Mouse (Mus musculus): Measurements from ENCODE around the gene Ces1d.
"Not testable (repeated sequence)": the region's sequence is repeated elsewhere in the genome, so short reads cannot be mapped to it uniquely, and the experiment has no call there.

Ces1d gene

GRCm38 (mm10) chr8:93197685-93198525, at the start of gene Ces1d:
Gene Ces1d (minus strand): TSS chr8:93197838.
- DNase-seq, result no peak

GRCm38 (mm10) chr8:93246057-93246456, 48.4 kb upstream of the Ces1d start:
- DNase-seq, result no peak

DNA sequence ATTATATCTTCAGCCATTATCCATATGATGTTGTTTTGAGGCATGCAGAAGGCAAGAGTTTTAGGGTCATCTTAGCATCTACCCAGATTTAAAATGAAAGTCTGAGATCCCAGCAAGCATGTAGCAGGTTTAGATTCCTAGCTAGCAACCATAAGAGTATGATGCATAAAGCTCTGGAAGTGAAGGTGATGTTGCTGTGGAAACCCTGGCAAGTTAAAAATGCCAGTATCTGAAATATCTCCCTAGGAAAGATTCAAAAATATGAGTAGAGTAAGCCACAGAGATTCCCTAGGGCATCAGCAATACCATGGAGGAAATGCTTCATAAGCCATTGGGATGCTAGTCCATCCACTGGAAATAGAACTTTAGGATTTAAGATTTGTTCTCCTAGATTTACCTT, 42.2 kb upstream of the Ces1d start:
- no peak for DNase-seq

- no peak for DNase-seq
Measured at GRCm38 (mm10) chr8:93235681-93236080, 38.0 kb upstream of the Ces1d start.

- no peak for DNase-seq
Measured at GRCm38 (mm10) chr8:93234706-93235105, 37.1 kb upstream of the Ces1d start.

DNA sequence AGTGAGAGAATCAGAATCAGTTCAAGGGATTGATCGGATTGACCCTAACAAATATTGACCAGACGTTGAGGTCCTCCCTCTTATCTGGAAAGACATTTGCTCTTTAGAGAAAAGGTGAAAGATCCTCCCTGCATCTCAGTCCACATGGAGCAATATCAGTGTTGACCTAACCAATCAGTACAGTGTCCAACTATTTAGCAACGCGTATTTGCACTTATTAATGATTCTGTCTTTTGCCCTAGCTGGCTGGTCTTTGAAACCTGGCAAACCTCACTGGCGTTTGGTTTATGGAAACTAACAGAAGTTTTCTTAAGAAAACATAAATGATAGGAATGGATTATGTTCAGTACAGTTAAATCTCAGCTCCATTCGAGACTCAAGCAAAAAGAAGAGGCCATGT, 36.4 kb upstream of the Ces1d start:
- DNase-seq, result no peak

GRCm38 (mm10) chr8:93229446-93229845, 31.8 kb upstream of the Ces1d start, which contains the start of gene Ces1e:
Gene Ces1e (minus strand): TSS chr8:93229619.
- no peak for DNase-seq

DNA sequence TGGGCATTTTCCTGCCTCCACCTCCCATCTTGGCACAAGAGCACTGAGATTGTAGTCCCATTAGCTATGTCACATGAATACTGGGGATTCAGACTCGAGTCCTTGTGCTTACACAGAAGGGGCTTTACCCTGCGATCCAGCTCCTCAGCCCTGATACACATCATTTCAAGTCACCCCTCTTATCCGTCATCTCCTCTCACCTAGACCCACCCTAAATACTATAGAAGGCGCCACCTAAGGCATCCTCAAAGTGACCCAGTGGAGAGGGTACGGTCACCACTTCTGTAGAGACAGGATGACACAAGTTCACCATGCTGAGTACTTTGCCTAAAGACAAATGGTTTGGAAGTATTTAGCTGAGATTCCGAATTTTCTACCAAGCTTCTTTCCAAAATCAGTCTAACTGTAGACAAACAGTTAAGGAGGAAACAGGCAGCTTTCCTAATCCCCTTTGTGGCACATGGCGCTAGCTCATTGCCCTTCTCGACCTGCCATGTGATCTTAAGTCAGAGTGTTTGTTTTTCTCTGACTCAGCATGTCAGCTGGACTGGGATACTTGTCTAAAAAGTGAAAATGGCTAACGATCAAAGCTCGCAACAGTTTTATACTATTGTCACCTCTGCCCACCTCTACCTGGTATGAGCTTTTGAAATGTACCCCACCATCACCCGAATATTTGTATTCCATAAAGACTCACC, 31.2 kb upstream of the Ces1d start:
- no peak for DNase-seq

GRCm38 (mm10) chr8:93226471-93226870, 28.8 kb upstream of the Ces1d start:
- DNase-seq, result not testable (repeated sequence)

DNA sequence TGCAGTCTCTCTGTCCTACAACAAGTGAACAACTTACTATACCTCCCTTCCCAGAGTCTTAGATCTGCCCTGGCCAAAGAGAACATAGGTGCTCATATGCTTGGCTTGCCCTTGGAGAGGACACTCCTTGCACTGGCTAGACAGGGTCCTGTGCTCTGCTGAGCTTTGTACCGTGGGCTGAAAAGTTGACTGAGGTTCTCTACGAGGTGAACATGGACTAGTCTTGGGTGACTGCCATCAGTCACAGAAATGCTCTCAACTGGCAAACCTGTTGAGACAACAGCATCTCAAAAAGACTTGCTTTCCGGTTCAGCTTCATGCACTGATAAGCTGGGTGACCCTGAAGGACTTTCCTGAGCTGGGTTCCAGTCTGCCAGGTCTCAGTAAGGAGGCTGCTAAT, 24.3 kb upstream of the Ces1d start:
- DNase-seq, result no peak

- no peak for DNase-seq
Measured at GRCm38 (mm10) chr8:93217867-93218266, 20.2 kb upstream of the Ces1d start.

GRCm38 (mm10) chr8:93217375-93217774, 19.7 kb upstream of the Ces1d start:
- DNase-seq, result no peak

- DNase-seq, result no peak
Measured at GRCm38 (mm10) chr8:93211091-93211490, 13.5 kb upstream of the Ces1d start.

- DNase-seq, result not testable (repeated sequence)
Measured at GRCm38 (mm10) chr8:93199146-93199545, 1.5 kb upstream of the Ces1d start.

DNA sequence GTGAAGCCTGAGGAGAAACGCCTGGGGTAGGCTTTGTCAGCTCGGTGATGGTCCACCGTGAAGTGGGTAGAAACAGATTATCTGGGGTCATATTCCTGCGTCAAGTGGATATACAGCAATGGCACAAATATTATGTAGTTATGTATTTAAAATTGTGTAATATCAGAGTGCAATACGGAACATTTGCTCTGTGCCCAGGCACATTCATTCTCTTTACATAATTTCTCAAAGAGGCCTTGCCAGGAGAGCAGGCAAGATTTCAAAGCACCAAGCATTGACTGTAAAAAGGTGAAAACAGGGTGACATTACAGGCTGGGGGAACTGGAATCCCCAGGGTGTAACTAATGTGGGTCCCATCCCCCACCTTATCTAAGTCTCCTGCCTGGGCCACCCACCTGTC, 1.2 kb downstream of the Ces1d start:
- DNase-seq, result no peak

- DNase-seq, result no peak
Measured at GRCm38 (mm10) chr8:93180581-93181129, 17.0 kb downstream of the Ces1d start.

DNA sequence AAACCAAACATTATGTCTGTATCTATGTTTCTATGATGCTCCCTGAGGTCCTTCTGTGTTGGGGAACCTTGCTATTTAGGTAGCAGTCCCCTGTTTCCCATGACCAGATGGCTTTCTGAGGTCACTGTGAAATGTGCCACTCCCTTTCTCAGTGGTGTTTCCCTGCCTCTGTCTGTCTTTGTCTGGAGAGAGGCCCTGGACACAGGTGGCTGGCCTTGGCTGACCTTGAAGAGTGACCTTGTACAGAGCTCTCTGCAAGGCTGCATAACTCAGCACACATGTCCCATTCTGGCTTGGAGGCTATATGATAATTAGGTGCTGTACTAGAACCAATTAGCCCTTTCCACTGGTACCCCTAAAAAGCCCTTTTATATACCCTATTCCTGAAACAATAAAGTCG, 21.0 kb downstream of the Ces1d start:
- no peak for DNase-seq

- no peak for DNase-seq
Measured at GRCm38 (mm10) chr8:93174554-93174953, 23.1 kb downstream of the Ces1d start.

- DNase-seq, result no peak
Measured at GRCm38 (mm10) chr8:93171846-93172590, 25.6 kb downstream of the Ces1d start.

GRCm38 (mm10) chr8:93163363-93163762, 34.3 kb downstream of the Ces1d start:
- DNase-seq, result no peak

DNA sequence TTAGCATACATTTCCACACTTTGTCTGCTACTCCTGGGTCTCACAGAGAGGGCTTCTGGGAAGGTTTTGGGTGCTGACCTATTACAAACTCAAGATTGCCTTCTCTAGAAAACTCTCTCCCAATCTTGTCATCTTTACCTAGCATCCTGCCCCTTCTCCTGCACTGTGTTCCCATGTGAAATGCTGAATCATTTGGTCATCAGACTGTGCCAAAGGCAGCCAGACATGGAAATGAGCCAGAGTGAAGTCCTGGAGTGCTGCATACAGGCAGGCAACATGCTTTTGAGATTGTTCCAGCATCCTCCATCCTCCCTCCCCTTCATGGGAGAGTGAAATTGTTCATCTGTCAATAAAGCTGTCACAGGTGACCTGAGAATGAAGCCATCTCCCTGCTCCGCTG, 46.2 kb downstream of the Ces1d start:
- DNase-seq, result no peak

- no peak for DNase-seq
Measured at GRCm38 (mm10) chr8:93147331-93147730, 50.3 kb downstream of the Ces1d start.

DNA sequence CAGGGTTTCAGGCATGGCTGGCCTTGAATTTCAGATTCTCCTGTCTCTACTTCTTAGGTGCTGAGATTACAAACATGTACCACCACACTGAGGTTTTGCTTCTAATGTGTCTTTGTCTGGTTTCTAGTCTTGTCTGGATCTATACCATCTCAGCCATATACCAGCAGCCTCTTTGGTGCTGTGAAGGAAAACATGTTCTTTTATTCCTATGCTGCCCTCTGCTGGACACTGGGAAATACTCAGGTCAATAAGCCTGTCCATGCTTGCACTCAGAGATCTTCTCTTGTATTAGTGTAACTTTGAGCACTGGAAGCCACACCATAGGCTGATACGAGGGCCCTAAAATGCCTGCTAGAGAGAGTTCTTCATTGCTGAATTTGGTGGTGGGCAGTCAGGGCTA, 56.9 kb downstream of the Ces1d start:
- peak; percentile 26 for DNase-seq

Data from right cerebral cortex, postnatal 4 days (tissue).